Mouse (Mus musculus): ENCODE measurements around the gene Slc35c1.

- TF ChIP-seq CTCF (IDR thresholded peaks at IDR 0.05; ENCODE audit: low read depth) (no peak), EP300 (IDR thresholded peaks at IDR 0.05; ENCODE audit: low read depth) (no peak)
Observed at GRCm38 (mm10) chr2:92461215-92461614, 877 bp upstream of the Slc35c1 start.

Measured in liver, postnatal 0 days (tissue).